Mouse (Mus musculus) CH12.LX (cell line): ENCODE results near the gene Nat8f4.
A peak's percentile ranks its signal among the peaks of the same experiment; 100 is the strongest.
"Not testable (repeated sequence)": the region's sequence is repeated elsewhere in the genome, so short reads cannot be mapped to it uniquely, and the experiment has no call there.

ENCODE experiments used
- CHD1 ChIP-seq: IDR thresholded peaks from 2 replicates; pipeline ENCODE4 v1.6.1; 2012; ENCODE audit warnings: low read depth, low read length, improper control_type of control experiment, inconsistent platforms
- CHD2 ChIP-seq: IDR thresholded peaks from 2 replicates; pipeline ENCODE4 v1.6.1; 2011; ENCODE audit warnings: low read length, improper control_type of control experiment
- CTCF ChIP-seq, 2 experiments: IDR thresholded peaks in 1 of 2; conservative IDR thresholded peaks in 1 of 2; 2 replicates each; pipeline ENCODE4 v1.5.1; 2011 to 2012; ENCODE audit warnings: low read depth in 2 of 2, low read length in 2 of 2, improper control_type of control experiment in 1 of 2, inconsistent platforms in 1 of 2, mild to moderate bottlenecking in 1 of 2, moderate library complexity in 1 of 2
- E2F4 ChIP-seq: IDR thresholded peaks from 2 replicates; pipeline ENCODE4 v1.6.1; 2011; ENCODE audit warnings: low read depth, low read length, improper control_type of control experiment; ENCODE audit not compliant: insufficient replicate concordance
- EP300 ChIP-seq: IDR thresholded peaks from 2 replicates; pipeline ENCODE4 v1.6.1; 2011; ENCODE audit warnings: low read length, improper control_type of control experiment
- GABPA ChIP-seq: IDR thresholded peaks from 2 replicates; pipeline ENCODE4 v1.6.1; 2012; ENCODE audit warnings: low read depth, low read length, improper control_type of control experiment, inconsistent platforms; ENCODE audit not compliant: insufficient replicate concordance
- MAFK ChIP-seq: IDR thresholded peaks from 2 replicates; pipeline ENCODE4 v1.6.1; 2011; ENCODE audit warnings: low read length, improper control_type of control experiment; ENCODE audit not compliant: insufficient replicate concordance
- MAZ ChIP-seq: IDR thresholded peaks from 2 replicates; pipeline ENCODE4 v1.6.1; 2012; ENCODE audit warnings: low read depth, mild to moderate bottlenecking, inconsistent platforms, low read length, improper control_type of control experiment, moderate library complexity
- MXI1 ChIP-seq: IDR thresholded peaks from 2 replicates; pipeline ENCODE4 v1.6.1; 2011; ENCODE audit warnings: mild to moderate bottlenecking, low read depth, low read length, improper control_type of control experiment
- MYC ChIP-seq: IDR thresholded peaks from 2 replicates; pipeline ENCODE4 v1.6.1; 2011; ENCODE audit warnings: low read depth, mild to moderate bottlenecking, improper control_type of control experiment, low read length
- POLR2A ChIP-seq: IDR thresholded peaks from 2 replicates; pipeline ENCODE4 v1.6.1; 2011; ENCODE audit warnings: low read depth, mild to moderate bottlenecking, improper control_type of control experiment, low read length
- TBP ChIP-seq: conservative IDR thresholded peaks from 2 replicates; pipeline ENCODE4 v1.6.1; 2011; ENCODE audit warnings: low read depth, low read length, improper control_type of control experiment
- ZC3H11A ChIP-seq: IDR thresholded peaks from 2 replicates; pipeline ENCODE4 v1.6.1; 2012; ENCODE audit warnings: low read depth, mild to moderate bottlenecking, inconsistent platforms, low read length, improper control_type of control experiment

DNA sequence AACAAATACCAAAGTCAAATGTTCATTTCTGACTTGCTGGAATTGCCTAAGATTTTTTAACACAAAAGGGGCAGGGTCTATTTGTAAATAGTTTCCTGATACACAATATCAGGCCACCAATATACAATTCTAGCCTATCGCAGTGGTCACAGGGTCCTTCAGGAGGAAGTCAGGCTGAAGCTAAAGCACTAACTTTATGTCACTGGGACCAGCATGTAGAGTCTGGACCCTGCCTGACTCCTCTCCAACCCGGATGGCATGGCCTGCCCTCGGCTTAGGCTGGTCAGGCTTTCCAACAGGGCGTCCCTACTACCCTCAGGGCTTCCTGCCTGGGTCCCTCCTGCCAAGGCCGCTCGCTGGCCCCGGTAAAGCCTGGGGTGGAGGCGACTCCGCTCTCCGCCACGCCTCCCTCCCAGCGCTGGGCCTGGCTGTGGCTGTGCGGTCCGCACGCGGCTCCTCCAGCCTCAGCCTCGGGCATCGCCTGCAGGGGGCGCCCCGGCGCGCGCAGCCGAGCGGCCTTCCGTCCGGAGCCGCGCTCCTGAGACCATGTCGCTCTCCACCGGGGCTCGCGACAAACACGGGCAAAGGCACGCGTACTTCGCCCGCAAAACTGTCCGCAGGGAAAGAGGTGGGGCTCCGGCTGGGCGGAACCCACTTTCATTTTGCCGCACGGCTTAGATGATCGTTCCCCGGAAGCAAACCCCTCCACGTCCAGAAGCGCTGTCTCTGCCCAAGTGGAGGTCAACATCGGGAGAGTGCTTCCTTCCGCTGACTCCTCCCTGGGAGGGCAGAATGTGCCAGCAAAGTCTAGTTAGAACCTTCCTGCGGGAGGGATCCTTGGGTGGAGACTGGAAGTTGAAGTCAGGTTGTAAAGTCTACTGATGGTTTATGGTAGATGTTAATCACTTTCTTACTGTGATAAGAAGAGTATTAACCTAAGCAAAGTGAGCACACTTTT, 32.1 kb upstream of the Nat8f4 start:
- not testable (repeated sequence) for TF ChIP-seq GABPA, CHD2, MAZ, ZC3H11A, CHD1, MAFK, EP300, E2F4, MYC
- TF ChIP-seq POLR2A, result 0 out of 2 replicates have a peak, but pooled peaks have one; percentile 39
- TF ChIP-seq CTCF (conservative IDR thresholded peaks at IDR 0.05 in 1 of 2, IDR thresholded peaks at IDR 0.05 in 1 of 2; ENCODE audit: low read depth in 2 of 2, low read length in 2 of 2), result peak in 1 of 2 experiments; percentile 58; a peak in 2 of 4 replicates
- TF ChIP-seq TBP, result peak; percentile 32; the same call in 1 of the 2 replicates
- peak; percentile 60; the same call in 1 of the 2 replicates for TF ChIP-seq MXI1
